Mouse (Mus musculus): Measurements from ENCODE around the gene Cd164.
A peak's percentile ranks its signal among the peaks of the same experiment; 100 is the strongest.

Cd164 gene

GRCm38 (mm10) chr10:41552319-41552718 is 33.1 kb downstream of the Cd164 start:
- no peak for DNase-seq

- DNase-seq: peak; percentile 93
These were observed 33.8 kb downstream of the Cd164 start for GRCm38 (mm10) chr10:41552847-41553589.

- no peak for DNase-seq
These were observed 34.5 kb downstream of the Cd164 start for GRCm38 (mm10) chr10:41553711-41554110.

GRCm38 (mm10) chr10:41555081-41555480 is 35.9 kb downstream of the Cd164 start:
- DNase-seq: no peak

GRCm38 (mm10) chr10:41558401-41558800 is 39.2 kb downstream of the Cd164 start:
- DNase-seq: no peak

GRCm38 (mm10) chr10:41561701-41562395 is 42.6 kb downstream of the Cd164 start:
- no peak for DNase-seq

GRCm38 (mm10) chr10:41565141-41565540 is 45.9 kb downstream of the Cd164 start:
- peak; percentile 95 for DNase-seq

GRCm38 (mm10) chr10:41568306-41568705 is 49.1 kb downstream of the Cd164 start:
- DNase-seq: no peak

- DNase-seq: peak; percentile 91
These were observed 51.9 kb downstream of the Cd164 start for GRCm38 (mm10) chr10:41571065-41571464.

- DNase-seq: no peak
These were observed 53.1 kb downstream of the Cd164 start for GRCm38 (mm10) chr10:41572274-41572673.

GRCm38 (mm10) chr10:41573190-41573589 is 54.0 kb downstream of the Cd164 start:
- peak; percentile 98 for DNase-seq

GRCm38 (mm10) chr10:41575451-41576327 is 56.5 kb downstream of the Cd164 start:
- no peak for DNase-seq

- no peak for DNase-seq
These were observed 57.2 kb downstream of the Cd164 start for GRCm38 (mm10) chr10:41576328-41576833.

- no peak for DNase-seq
These were observed 59.3 kb downstream of the Cd164 start for GRCm38 (mm10) chr10:41578541-41578940.

- no peak for DNase-seq
These were observed 61.2 kb downstream of the Cd164 start for GRCm38 (mm10) chr10:41580441-41580840.

Data from heart, adult 11 months (tissue).